Mouse (Mus musculus) brain, embryonic 14.5 days (tissue): ENCODE results near the gene Gm26661. TPM values are rescaled to one million over a fixed set of nuclear protein-coding genes. Genes with fewer than 3 reads are reported as not detected.

Experiments used
- DNase-seq: peaks from one replicate; pipeline ENCODE4 v3.0.0-alpha.2; 2011; ENCODE audit warnings: low read depth
- CTCF ChIP-seq: fragments of 200-500 bp; IDR thresholded peaks from 2 replicates; pipeline ENCODE4 v1.5.1; 2012; ENCODE audit warnings: inconsistent platforms, mild to moderate bottlenecking, moderate library complexity, borderline replicate concordance; ENCODE audit not compliant: insufficient read depth, insufficient read length; ENCODE audit errors: extremely low read depth
- POLR2A ChIP-seq: fragments of 200-500 bp; IDR thresholded peaks from 2 replicates; pipeline ENCODE4 v1.6.1; 2012; ENCODE audit warnings: mild to moderate bottlenecking, inconsistent platforms, borderline replicate concordance; ENCODE audit not compliant: poor library complexity, insufficient read depth, insufficient read length, severe bottlenecking; ENCODE audit errors: extremely low read depth
- polyA plus RNA-seq: library from polyadenylated mRNA; depleted of rRNA; stranded (reverse); fragments of >200 nt; gene quantifications from 2 replicates; pipeline ENCODE4 v1.2.3, GENCODE M21; 2012

The Gm26661 gene
- polyA plus RNA-seq, 1 experiment, result not detected

DNA sequence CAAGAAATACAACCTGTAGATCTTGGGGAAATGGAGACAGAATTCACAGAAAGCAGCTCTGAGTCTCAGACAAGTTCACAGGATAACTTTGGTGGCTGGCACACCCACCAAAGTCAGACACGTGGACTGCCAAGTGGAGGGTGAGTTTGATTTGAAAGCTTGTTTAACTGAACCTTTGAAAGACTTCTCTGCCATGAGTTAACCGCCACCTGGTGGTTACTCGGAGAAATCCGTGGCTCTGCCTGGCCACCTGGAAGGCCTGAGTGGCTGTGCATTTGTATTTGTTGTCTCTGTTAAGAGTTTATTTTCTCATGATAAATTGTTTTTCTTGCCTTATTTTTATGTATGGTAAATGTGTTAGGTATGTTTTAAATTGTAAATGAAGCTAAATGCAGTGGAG, 10.4 kb downstream of the Gm26661 start:
- TF ChIP-seq CTCF (peak; percentile 63), POLR2A (no peak)
- peak; percentile 53 for DNase-seq

- TF ChIP-seq CTCF (no peak), POLR2A (no peak)
These were observed 12.6 kb downstream of the Gm26661 start for GRCm38 (mm10) chr14:7803874-7804557.

DNA sequence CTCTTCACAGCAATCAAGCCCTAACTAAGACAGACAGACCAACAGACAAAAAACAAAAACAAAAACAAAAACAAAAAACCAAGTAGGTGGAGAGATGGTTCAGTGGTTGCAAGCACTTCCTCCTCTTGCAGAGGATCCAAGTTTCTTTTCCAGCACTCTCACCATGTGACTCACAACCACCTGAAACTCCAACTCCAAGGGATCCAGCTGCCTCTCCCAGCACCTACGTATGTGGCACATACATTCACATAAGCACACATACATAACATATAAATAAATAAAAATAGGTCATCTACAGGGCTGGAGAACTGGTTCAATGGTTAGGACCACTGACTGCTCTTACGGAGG, 13.1 kb downstream of the Gm26661 start:
- no peak for DNase-seq
- TF ChIP-seq CTCF (no peak), POLR2A (no peak)

More at GRCm38 (mm10) chr14:7803874-7804557, 12.6 kb downstream of the Gm26661 start:
- no peak for DNase-seq

GRCm38 (mm10) chr14:7807711-7808110, 16.3 kb downstream of the Gm26661 start:
- TF ChIP-seq POLR2A, result no peak
- TF ChIP-seq CTCF, result no peak
- no peak for DNase-seq

DNA sequence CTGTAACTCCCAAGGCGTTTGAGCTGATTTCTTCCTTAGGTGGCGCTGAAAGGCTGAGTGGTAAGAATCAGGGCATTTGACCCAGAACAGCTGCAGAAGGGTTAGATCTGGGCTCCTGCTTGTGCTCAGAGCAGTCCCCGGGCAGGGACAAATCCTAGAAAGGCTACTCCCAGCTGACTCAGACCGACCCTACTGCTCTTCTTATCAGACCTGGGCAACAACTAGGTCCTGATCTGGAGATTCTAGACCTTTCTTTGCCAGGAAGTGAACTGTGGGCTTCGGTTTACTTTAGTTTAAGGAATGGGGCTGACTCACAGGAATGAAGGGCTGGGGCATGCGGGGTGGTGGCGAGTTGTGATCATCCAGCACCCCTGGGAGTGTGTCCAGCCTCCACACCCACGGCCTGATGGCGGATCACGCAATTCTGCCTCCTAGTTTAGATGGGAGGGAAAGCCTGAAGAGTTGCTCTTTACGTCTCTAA, 17.2 kb downstream of the Gm26661 start:
- TF ChIP-seq POLR2A, result no peak
- no peak for TF ChIP-seq CTCF

DNA sequence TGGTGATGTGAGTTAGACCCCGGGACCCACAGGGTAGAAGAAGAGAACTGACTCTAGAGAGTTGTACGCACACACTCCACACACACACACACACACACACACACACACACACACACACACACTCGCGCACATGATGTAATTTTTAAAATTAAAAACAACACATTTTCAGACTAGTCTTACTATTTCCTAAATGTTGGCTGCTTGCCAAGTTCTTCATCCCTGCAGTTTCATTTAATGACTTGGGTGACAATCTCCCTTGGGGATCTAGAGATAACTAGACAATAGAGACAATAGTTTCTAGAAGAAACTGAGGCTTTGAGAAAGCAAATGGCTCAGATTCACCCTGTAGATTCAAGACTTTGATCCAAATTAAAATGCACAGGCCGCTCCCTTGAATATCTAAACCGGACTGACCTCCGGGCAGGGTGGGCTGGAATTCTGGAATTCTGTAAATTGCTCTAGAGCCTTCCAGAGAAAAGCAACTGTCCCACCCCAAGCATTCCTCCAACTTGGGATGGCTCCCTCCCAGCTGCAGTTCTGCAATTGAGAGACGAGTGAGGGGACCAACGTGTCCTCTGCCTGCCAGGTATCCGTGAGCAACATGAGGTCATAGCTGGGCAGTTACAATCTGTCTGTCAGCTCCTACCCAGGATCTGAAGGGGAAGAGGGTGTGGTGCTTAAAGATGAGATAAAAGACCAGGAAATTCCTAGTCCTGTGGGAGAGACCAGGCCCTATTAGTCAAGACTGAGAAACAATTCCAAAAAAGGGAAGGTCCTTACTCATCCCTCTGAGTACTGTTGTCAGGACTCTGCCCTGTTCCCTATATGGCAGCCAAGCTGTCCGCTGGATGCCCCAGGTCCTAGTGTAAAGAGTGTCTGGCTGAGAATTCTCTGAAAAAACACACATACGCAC, 17.9 kb downstream of the Gm26661 start:
- TF ChIP-seq POLR2A (no peak), CTCF (no peak)
- peak; percentile 26 for DNase-seq

More for the DNA sequence above, 17.2 kb downstream of the Gm26661 start:
- DNase-seq, result no peak

DNA sequence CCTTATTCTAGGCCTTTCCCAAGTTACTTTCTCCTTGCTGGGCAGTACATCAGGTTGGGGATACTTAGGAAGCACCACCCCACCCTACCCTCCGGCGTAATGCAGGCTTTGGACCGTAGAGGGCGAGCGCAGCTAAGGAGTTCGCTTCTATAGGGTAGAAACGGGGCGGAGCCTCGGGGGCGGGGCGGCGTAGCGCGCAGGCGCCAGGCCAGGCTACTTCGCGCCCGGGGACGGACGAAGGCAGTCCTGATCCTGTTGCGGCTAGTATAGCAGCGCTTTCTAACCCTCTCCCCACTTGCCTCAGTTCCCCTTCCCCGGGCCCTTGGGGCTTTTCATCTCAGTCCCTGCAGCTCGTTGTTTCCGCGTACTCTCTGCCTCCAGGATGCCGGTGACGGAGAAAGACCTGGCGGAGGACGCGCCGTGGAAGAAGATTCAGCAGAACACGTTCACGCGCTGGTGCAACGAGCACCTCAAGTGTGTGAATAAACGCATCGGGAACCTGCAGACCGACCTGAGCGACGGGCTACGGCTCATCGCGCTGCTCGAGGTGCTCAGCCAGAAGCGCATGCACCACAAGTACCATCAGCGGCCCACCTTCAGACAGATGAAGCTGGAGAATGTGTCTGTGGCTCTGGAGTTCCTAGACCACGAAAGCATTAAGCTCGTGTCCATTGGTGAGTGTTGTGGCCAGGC, 26.5 kb downstream of the Gm26661 start, which contains the start of gene Flnb:
Gene Flnb, plus strand, starts transcription at position 188 of the 693 bp plus-strand sequence.
- TF ChIP-seq CTCF (peak; percentile 97), POLR2A (peak; percentile 93)
- DNase-seq, result peak; percentile 97

GRCm38 (mm10) chr14:7818463-7819121, 27.2 kb downstream of the Gm26661 start:
- peak; percentile 39 for DNase-seq
- TF ChIP-seq CTCF, result no peak
- no peak for TF ChIP-seq POLR2A

DNA sequence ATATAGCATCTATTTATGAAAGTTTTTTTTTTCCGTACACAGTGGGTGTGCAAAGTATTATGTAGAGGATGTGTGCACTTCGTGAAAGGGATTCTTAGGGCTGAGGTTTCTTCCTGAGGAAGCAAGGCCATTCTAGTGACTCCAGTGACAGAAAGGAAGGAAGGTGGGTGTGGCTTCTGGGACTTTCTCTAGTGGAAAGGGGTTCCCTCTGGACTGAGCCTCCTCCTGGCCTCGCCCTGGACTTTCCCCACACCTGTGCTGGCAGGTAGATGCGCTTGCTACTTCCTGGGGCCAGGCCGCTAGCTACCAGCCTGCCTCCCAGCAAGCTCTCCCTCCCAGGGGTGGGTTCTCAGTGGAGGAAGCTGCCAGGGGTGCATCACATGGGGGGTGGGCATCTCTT, 28.1 kb downstream of the Gm26661 start:
- no peak for TF ChIP-seq POLR2A
- TF ChIP-seq CTCF, result no peak
- no peak for DNase-seq

- TF ChIP-seq CTCF (no peak), POLR2A (no peak)
- no peak for DNase-seq
These were observed 30.0 kb downstream of the Gm26661 start for GRCm38 (mm10) chr14:7821341-7821740.

DNA sequence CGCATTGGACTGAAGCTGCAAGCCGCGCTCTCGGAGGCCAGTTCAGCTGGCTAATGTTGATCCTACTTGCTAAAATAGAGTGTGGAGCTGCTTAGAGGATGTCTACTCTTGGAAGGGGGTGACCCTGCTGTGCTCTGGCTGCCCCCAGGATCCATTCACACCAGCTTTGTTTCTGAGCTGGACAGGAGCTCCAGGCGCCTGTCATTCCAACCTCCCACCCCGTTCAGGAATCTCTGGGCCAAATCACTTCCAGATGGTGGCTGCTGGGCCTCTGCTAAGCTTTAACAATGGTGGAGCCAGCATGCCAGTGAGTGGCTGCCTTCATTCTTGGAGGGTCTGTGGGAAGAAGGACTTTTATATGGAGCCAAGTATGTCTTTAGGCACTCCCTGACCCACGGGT, 31.3 kb downstream of the Gm26661 start:
- peak; percentile 49 for DNase-seq
- no peak for TF ChIP-seq POLR2A
- TF ChIP-seq CTCF, result no peak
